Mouse (Mus musculus) testis, adult 2 months (tissue): ENCODE data around the gene Rbm19. TPM values are rescaled to one million over a fixed set of nuclear protein-coding genes. Genes with fewer than 3 reads are reported as not detected.
A peak's percentile ranks its signal among the peaks of the same experiment; 100 is the strongest.

Source experiments
- H3K27ac ChIP-seq: fragments of 200-500 bp; 2 replicates; pipeline ENCODE4 v1.5.1; 2012; ENCODE audit warnings: low read depth, low read length; ENCODE audit not compliant: control insufficient read depth, insufficient read depth
- H3K27me3 ChIP-seq: fragments of 200-500 bp; 2 replicates; pipeline ENCODE4 v1.6.1; 2012; ENCODE audit warnings: mild to moderate bottlenecking, low read length, moderate library complexity; ENCODE audit not compliant: control insufficient read depth, insufficient read depth
- H3K36me3 ChIP-seq: fragments of 200-500 bp; 2 replicates; pipeline ENCODE4 v1.6.1; 2012; ENCODE audit warnings: mild to moderate bottlenecking, low read length; ENCODE audit not compliant: control insufficient read depth, insufficient read depth
- H3K4me1 ChIP-seq: fragments of 200-500 bp; 2 replicates; pipeline ENCODE4 v1.6.1; 2012; ENCODE audit warnings: low read length; ENCODE audit not compliant: control insufficient read depth, insufficient read depth
- H3K4me3 ChIP-seq: fragments of 200-500 bp; 2 replicates; pipeline ENCODE4 v1.5.1; 2012; ENCODE audit warnings: low read depth, mild to moderate bottlenecking, low read length, moderate library complexity, mixed read lengths; ENCODE audit not compliant: control insufficient read depth
- CTCF ChIP-seq: fragments of 200-500 bp; IDR thresholded peaks from 2 replicates; pipeline ENCODE4 v1.5.1; 2012; ENCODE audit warnings: low read depth, mild to moderate bottlenecking, inconsistent platforms, low read length, moderate library complexity; ENCODE audit not compliant: control insufficient read depth, insufficient read depth, insufficient replicate concordance
- POLR2A ChIP-seq: fragments of 200-500 bp; IDR thresholded peaks from 2 replicates; pipeline ENCODE4 v1.6.1; 2012; ENCODE audit warnings: low read depth, mild to moderate bottlenecking, inconsistent platforms, low read length, moderate library complexity; ENCODE audit not compliant: control insufficient read depth
- polyA plus RNA-seq: library from polyadenylated mRNA; depleted of rRNA; stranded (reverse); fragments of >200 nt; gene quantifications from 2 replicates; pipeline ENCODE4 v1.2.3, GENCODE M21; 2012

Rbm19 gene
- polyA plus RNA-seq, 1 experiment, result 11.8 TPM

- no peaks in the 10 kb centered on the region for H3K4me1 ChIP-seq
- no peaks in the 10 kb centered on the region for H3K36me3 ChIP-seq
- no peak for TF ChIP-seq CTCF
- TF ChIP-seq POLR2A, result no peak
- H3K27ac ChIP-seq, result no peak overlapping the region
- no peaks in the 10 kb centered on the region for H3K27me3 ChIP-seq
- H3K4me3 ChIP-seq, result no peak overlapping the region
Observed at GRCm38 (mm10) chr5:120225383-120225782, 109.1 kb downstream of the Rbm19 start.

GRCm38 (mm10) chr5:120228613-120229409 is 112.5 kb downstream of the Rbm19 start:
- Histone ChIP-seq H3K4me3 (no peak overlapping the region), H3K4me1 (peaks cover 3% of the 10 kb centered on the region), H3K27me3 (no peaks in the 10 kb centered on the region), H3K36me3 (no peaks in the 10 kb centered on the region), H3K27ac (no peak overlapping the region)
- no peak for TF ChIP-seq CTCF
- TF ChIP-seq POLR2A, result no peak

DNA sequence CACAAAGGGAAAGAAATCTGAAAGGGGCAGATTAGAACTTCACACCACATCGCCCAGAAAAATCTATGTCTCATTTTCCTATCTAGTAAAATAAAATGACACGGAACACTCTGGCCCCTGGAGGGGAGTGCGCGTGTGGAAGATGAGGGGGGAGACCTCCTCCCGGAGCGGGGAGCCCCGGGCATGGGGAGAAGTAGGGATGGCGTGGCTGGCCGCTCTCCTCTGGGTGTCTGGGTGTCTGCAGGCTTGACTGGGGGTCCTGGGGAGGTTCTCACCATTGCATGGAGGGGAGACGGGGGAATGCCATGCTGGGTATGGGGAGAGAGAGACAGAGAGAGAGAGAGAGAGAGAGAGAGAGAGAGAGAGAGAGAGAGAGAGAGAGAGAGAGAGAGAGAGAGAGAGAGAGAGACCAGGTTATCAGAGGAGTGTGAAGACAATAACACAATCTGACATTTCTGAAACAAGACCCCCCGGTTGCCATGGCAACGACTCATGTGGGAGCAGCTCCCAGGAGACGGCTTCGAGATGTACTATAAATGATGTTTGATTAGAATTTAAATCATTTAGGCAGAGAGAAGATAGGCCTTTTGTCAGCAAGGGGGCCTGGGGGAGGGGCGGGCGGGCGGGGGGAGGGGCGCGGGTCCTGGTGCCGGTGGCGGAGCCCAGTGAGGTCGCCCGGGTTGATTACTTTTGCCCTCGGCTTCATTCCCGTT is 115.3 kb downstream of the Rbm19 start:
- TF ChIP-seq POLR2A, result no peak
- no peak for TF ChIP-seq CTCF
- Histone ChIP-seq H3K4me1 (peaks cover 3% of the 10 kb centered on the region), H3K36me3 (no peaks in the 10 kb centered on the region), H3K27me3 (no peaks in the 10 kb centered on the region), H3K27ac (no peak overlapping the region), H3K4me3 (peak overlapping the region; percentile 14)

DNA sequence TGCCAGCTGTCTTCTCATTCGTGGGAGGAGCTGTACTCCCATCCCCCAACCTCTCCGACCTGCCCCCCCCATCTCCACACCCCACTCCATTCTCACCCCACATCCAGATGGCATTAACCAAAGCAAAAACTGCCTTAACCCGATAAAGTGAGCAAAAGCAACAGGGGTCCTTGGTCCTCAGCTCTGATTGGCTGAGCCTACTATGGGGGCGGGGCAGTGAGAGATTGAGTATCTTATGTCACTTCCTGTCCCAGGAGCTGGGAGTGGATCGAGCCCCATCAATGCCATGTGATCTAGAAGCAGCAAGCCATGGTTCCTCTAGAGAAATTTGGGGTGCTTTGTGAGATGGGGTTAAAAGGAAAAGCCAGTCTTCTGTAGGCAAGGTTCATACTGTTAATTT is 118.9 kb downstream of the Rbm19 start:
- H3K27me3 ChIP-seq, result no peaks in the 10 kb centered on the region
- no peaks in the 10 kb centered on the region for H3K36me3 ChIP-seq
- no peak overlapping the region for H3K27ac ChIP-seq
- peaks cover 3% of the 10 kb centered on the region for H3K4me1 ChIP-seq
- TF ChIP-seq CTCF, result no peak
- TF ChIP-seq POLR2A, result no peak
- no peak overlapping the region for H3K4me3 ChIP-seq

- no peak for TF ChIP-seq CTCF
- no peak for TF ChIP-seq POLR2A
- H3K4me1 ChIP-seq, result peaks cover 3% of the 10 kb centered on the region
- no peak overlapping the region for H3K27ac ChIP-seq
- no peaks in the 10 kb centered on the region for H3K27me3 ChIP-seq
- no peaks in the 10 kb centered on the region for H3K36me3 ChIP-seq
- H3K4me3 ChIP-seq, result no peak overlapping the region
Observed at GRCm38 (mm10) chr5:120235571-120235970, 119.3 kb downstream of the Rbm19 start.

DNA sequence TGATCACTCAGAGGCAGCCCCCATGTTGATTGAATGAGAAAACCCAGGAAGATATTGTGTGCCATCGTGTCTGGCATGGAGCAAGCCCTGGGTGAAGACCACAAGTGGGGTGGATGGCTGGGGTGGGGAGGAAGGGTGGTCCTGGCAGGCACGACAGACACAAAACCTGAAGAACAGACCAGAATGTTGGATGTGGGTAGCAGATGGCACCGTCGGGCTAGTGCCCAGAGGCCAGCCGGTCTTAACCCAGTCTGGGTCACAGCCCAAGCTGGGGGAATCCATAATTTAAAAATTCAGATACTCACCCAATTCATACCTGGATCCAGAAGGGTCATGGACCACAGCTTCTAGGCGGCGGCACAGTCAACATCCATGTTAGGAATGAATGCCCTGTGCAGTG is 123.8 kb downstream of the Rbm19 start:
- Histone ChIP-seq H3K36me3 (no peaks in the 10 kb centered on the region), H3K27ac (no peak overlapping the region), H3K27me3 (peaks cover 2% of the 10 kb centered on the region; the same call in 1 of the 2 replicates), H3K4me1 (peaks cover 11% of the 10 kb centered on the region), H3K4me3 (no peak overlapping the region)
- TF ChIP-seq POLR2A (no peak), CTCF (no peak)

DNA sequence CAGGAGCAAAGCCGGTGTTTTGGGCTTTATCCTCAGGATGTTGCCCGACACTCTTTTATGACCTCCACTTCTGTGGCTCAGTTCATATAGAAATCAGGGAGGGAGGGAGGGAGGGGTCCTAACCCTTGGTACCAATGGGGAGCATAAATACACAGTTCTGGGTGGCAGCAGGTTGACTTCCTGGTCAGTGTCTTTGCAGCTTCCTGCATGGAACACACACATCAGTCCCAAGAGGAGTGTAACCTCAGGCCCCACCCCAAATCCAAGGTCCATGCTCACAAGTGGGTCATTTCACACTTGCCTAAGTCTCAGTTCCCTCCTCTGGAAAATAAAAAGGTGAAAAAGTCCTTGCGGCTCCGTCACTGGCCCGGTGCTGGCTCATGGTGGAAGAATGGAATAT is 129.1 kb downstream of the Rbm19 start:
- H3K36me3 ChIP-seq, result no peaks in the 10 kb centered on the region
- peaks cover 11% of the 10 kb centered on the region for H3K4me1 ChIP-seq
- H3K27ac ChIP-seq, result no peak overlapping the region
- no peak for TF ChIP-seq POLR2A
- TF ChIP-seq CTCF, result no peak
- peaks cover 2% of the 10 kb centered on the region; the same call in 1 of the 2 replicates for H3K27me3 ChIP-seq
- no peak overlapping the region for H3K4me3 ChIP-seq
